Mouse (Mus musculus) limb, embryonic 14.5 days (tissue): Measurements from ENCODE around the gene Mcf2l. TPM values are rescaled to one million over a fixed set of nuclear protein-coding genes. Genes with fewer than 3 reads are reported as not detected.

Experiments
- ATAC-seq: fragments of 200-750 bp; cut with Nextera tagmentation; 2 replicates; pipeline ENCODE4 v1.8.0; 2017; ENCODE audit warnings: low read depth, moderate number of reproducible peaks, moderate TSS enrichment; ENCODE audit not compliant: low FRiP score
- DNase-seq: peaks from one replicate; pipeline ENCODE4 v3.0.0-alpha.2; 2015; ENCODE audit warnings: low spot score
- H3K27ac ChIP-seq: fragments of 300-500 bp; sonication (generic); replicated peaks from 2 replicates; pipeline ENCODE4 v1.5.1; 2014; ENCODE audit warnings: low read depth, mild to moderate bottlenecking, low read length, moderate library complexity, mixed read lengths
- H3K27me3 ChIP-seq: fragments of 300-500 bp; sonication (generic); 2 replicates; pipeline ENCODE4 v1.6.1; 2014; ENCODE audit warnings: low read length, mixed read lengths; ENCODE audit not compliant: control insufficient read depth, insufficient read depth
- H3K36me3 ChIP-seq: fragments of 300-500 bp; sonication (generic); 2 replicates; pipeline ENCODE4 v1.6.1; 2014; ENCODE audit warnings: mild to moderate bottlenecking, low read length, moderate library complexity, mixed read lengths; ENCODE audit not compliant: control insufficient read depth, insufficient read depth
- H3K4me1 ChIP-seq: fragments of 300-500 bp; sonication (generic); 2 replicates; pipeline ENCODE4 v1.6.1; 2014; ENCODE audit warnings: antibody characterized with exemption, low read length, mixed read lengths; ENCODE audit not compliant: control insufficient read depth, insufficient read depth
- H3K4me2 ChIP-seq: fragments of 300-500 bp; sonication (generic); replicated peaks from 2 replicates; pipeline ENCODE4 v1.6.1; 2014; ENCODE audit warnings: low read depth, mild to moderate bottlenecking, low read length, moderate library complexity; ENCODE audit not compliant: severe bottlenecking
- H3K4me3 ChIP-seq: fragments of 300-500 bp; sonication (generic); replicated peaks from 2 replicates; pipeline ENCODE4 v1.5.1; 2014; ENCODE audit warnings: low read length
- H3K9ac ChIP-seq: fragments of 300-500 bp; sonication (generic); 2 replicates; pipeline ENCODE4 v1.6.1; 2014; ENCODE audit warnings: mild to moderate bottlenecking, low read depth, low read length, moderate library complexity; ENCODE audit not compliant: severe bottlenecking
- H3K9me3 ChIP-seq: fragments of 300-500 bp; sonication (generic); 2 replicates; pipeline ENCODE4 v1.6.1; 2016; ENCODE audit warnings: low read length; ENCODE audit not compliant: control insufficient read depth
- POLR2A ChIP-seq: fragments of 200-500 bp; IDR thresholded peaks from 2 replicates; pipeline ENCODE4 v1.8.0; 2012; ENCODE audit warnings: inconsistent platforms, mild to moderate bottlenecking, moderate library complexity, borderline replicate concordance; ENCODE audit not compliant: insufficient read depth, insufficient read length; ENCODE audit errors: extremely low read depth
- WGBS: fragments of 180-500 bp; shearing (Covaris S2); extraction: QIAGEN DNeasy Blood & Tissue Kit; methylation state at CpG from one replicate; pipeline ENCODE4 v1.1.7; 2014; 5-methylcytosine and 5-hydroxymethylcytosine counted together
- polyA plus RNA-seq, 2 experiments: library from polyadenylated mRNA; depleted of rRNA in 1 of 2; stranded (reverse) in 1 of 2; unstranded in 1 of 2; fragments of >200 nt; fragmentation: Nextera tagmentation in 1 of 2; extraction: Ambion mirVana in 1 of 2; gene quantifications; 2 replicates each; pipeline versions ENCODE4 v1.2.1 to v1.2.3; 2012 to 2014

Mcf2l gene
- polyA plus RNA-seq, 2 experiments: 11.5 to 14.9 TPM

- Histone ChIP-seq H3K36me3 (peaks cover 6% of the 10 kb centered on the region), H3K9ac (no peak overlapping the region), H3K4me2 (no peak overlapping the region), H3K4me1 (no peaks in the 10 kb centered on the region), H3K27me3 (no peaks in the 10 kb centered on the region), H3K27ac (no peak overlapping the region), H3K4me3 (no peak overlapping the region), H3K9me3 (no peaks in the 10 kb centered on the region)
- 77% methylated on average over 4 of the region's 4 CpGs for WGBS
- DNase-seq: no peak
- no peak for TF ChIP-seq POLR2A
- no peak for ATAC-seq
These were observed 82.3 kb downstream of the Mcf2l start for GRCm38 (mm10) chr8:12955880-12956279.

- no peak for TF ChIP-seq POLR2A
- DNase-seq (no peak), ATAC-seq (no peak)
- 52% methylated on average over 5 of the region's 5 CpGs for WGBS
- H3K4me1 ChIP-seq: no peaks in the 10 kb centered on the region
- H3K4me2 ChIP-seq: no peak overlapping the region
- H3K27ac ChIP-seq: no peak overlapping the region
- H3K36me3 ChIP-seq: peaks cover 6% of the 10 kb centered on the region
- H3K9ac ChIP-seq: no peak overlapping the region
- H3K9me3 ChIP-seq: no peaks in the 10 kb centered on the region
- H3K27me3 ChIP-seq: no peaks in the 10 kb centered on the region
- no peak overlapping the region for H3K4me3 ChIP-seq
These were observed 83.3 kb downstream of the Mcf2l start for GRCm38 (mm10) chr8:12956941-12957340.

GRCm38 (mm10) chr8:12957419-12957818 lies 83.8 kb downstream of the Mcf2l start:
- no peak for DNase-seq
- Histone ChIP-seq H3K4me2 (no peak overlapping the region), H3K4me1 (no peaks in the 10 kb centered on the region), H3K4me3 (no peak overlapping the region), H3K27ac (no peak overlapping the region), H3K36me3 (peaks cover 6% of the 10 kb centered on the region), H3K9me3 (no peaks in the 10 kb centered on the region), H3K9ac (no peak overlapping the region), H3K27me3 (no peaks in the 10 kb centered on the region)
- TF ChIP-seq POLR2A: no peak
- ATAC-seq: no peak
- 25% methylated on average over 6 of the region's 6 CpGs for WGBS

GRCm38 (mm10) chr8:12960609-12961008 lies 87.0 kb downstream of the Mcf2l start:
- Histone ChIP-seq H3K4me1 (no peaks in the 10 kb centered on the region), H3K27me3 (no peaks in the 10 kb centered on the region), H3K4me2 (no peak overlapping the region), H3K9ac (no peak overlapping the region), H3K36me3 (peaks cover 9% of the 10 kb centered on the region; the same call in 1 of the 2 replicates), H3K27ac (no peak overlapping the region), H3K4me3 (no peak overlapping the region), H3K9me3 (no peaks in the 10 kb centered on the region)
- no peak for DNase-seq
- ATAC-seq: no peak
- 83% methylated on average over 2 of the region's 2 CpGs for WGBS
- no peak for TF ChIP-seq POLR2A

GRCm38 (mm10) chr8:12961211-12961610 lies 87.6 kb downstream of the Mcf2l start:
- H3K27ac ChIP-seq: no peak overlapping the region
- 44% methylated on average over 2 of the region's 2 CpGs for WGBS
- H3K9me3 ChIP-seq: 0 out of 2 replicates have a peak, but pooled peaks cover 2% of the 10 kb centered on the region
- no peak overlapping the region for H3K9ac ChIP-seq
- no peak overlapping the region for H3K4me2 ChIP-seq
- H3K4me1 ChIP-seq: no peaks in the 10 kb centered on the region
- DNase-seq: no peak
- no peak for ATAC-seq
- no peaks in the 10 kb centered on the region for H3K27me3 ChIP-seq
- no peak overlapping the region for H3K4me3 ChIP-seq
- H3K36me3 ChIP-seq: peaks cover 13% of the 10 kb centered on the region; the same call in 1 of the 2 replicates
- no peak for TF ChIP-seq POLR2A
